Mouse (Mus musculus): ENCODE data around the gene Cnn2. TPM values are rescaled to one million over a fixed set of nuclear protein-coding genes. Genes with fewer than 3 reads are reported as not detected.
A peak's percentile ranks its signal among the peaks of the same experiment; 100 is the strongest.

Gene Cnn2
- total RNA-seq, 2 experiments from 2014 or later: 30.2 to 42.9 TPM

- no peak for DNase-seq
These were observed 19.2 kb upstream of the Cnn2 start for GRCm38 (mm10) chr10:79969124-79969568.

GRCm38 (mm10) chr10:79970415-79971182, 17.8 kb upstream of the Cnn2 start, which contains the start of gene Grin3b:
TSS of gene Grin3b (plus strand) at chr10:79970715.
- peak; percentile 24 to 43 for DNase-seq

GRCm38 (mm10) chr10:79971183-79971497, 17.2 kb upstream of the Cnn2 start:
- no peak for DNase-seq

- peak in 1 of 2 experiments; percentile 53 for DNase-seq
These were observed 15.6 kb upstream of the Cnn2 start for GRCm38 (mm10) chr10:79972831-79973230.

DNA sequence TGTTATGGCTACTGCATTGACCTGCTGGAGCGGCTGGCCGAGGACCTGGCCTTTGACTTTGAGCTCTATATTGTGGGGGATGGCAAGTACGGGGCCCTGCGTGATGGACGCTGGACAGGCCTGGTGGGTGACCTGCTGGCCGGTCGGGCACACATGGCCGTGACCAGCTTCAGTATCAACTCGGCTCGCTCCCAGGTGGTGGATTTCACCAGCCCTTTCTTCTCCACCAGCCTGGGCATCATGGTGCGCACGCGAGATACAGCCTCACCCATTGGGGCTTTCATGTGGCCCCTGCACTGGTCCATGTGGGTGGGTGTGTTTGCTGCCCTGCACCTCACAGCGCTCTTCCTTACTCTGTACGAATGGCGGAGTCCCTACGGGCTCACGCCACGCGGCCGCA, 14.3 kb upstream of the Cnn2 start:
- DNase-seq: no peak

GRCm38 (mm10) chr10:79974668-79975067, 13.7 kb upstream of the Cnn2 start:
- DNase-seq: no peak

- no peak for DNase-seq
These were observed 12.2 kb upstream of the Cnn2 start for GRCm38 (mm10) chr10:79976071-79976721.

GRCm38 (mm10) chr10:79976722-79977107, 11.7 kb upstream of the Cnn2 start:
- no peak for DNase-seq

- no peak for DNase-seq
These were observed 11.1 kb upstream of the Cnn2 start for GRCm38 (mm10) chr10:79977324-79977723.

- DNase-seq: no peak
These were observed 10.3 kb upstream of the Cnn2 start for GRCm38 (mm10) chr10:79978061-79978460.

GRCm38 (mm10) chr10:79979401-79980155, 8.8 kb upstream of the Cnn2 start:
- DNase-seq: no peak

DNA sequence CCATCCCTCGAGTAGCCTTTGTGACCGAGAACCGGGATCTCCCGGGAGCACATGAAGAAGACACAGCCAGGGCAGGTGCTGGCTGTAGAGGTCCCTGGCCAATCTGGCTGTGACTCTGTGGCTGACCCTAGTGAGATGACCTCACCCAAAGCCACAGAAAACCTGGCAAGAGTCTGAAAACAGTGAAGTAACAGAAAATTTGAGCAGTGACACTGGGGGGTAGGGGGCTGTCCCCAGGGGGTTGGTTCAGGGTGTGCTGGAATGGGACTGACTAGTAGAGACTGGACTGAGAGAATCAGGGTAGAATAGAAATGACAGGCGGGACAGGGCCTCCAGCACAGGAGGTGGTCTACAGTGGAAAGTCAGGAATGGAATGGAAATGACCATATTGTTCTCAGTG, 5.2 kb upstream of the Cnn2 start:
- no peak for DNase-seq

- DNase-seq: peak; percentile 79 to 81
These were observed 4.7 kb upstream of the Cnn2 start for GRCm38 (mm10) chr10:79983670-79984069.

GRCm38 (mm10) chr10:79984195-79984816, 4.1 kb upstream of the Cnn2 start, which contains the start of gene Tmem259:
TSS of gene Tmem259 (minus strand) at chr10:79984330.
- peak; percentile 91 to 94 for DNase-seq

DNA sequence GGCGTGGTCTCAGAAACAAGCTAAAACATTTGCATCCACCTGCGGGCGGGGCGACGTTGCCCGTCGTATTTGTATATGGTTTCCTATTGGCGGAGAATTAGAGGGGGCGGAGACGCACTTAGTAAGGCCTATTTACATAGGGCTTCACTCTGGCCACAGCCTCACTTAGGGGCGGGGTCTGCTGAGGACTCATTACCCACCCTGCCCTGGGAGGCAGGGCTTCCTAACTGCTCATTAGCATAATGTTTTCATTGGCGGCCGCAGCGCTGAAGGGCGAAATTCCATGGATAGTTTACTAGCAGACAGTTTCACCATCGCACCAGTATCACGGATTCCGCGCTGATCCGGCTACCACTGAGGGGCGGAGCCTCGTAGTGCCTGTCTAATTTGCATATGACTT, 3.5 kb upstream of the Cnn2 start:
- peak; percentile 93 to 96 for DNase-seq

GRCm38 (mm10) chr10:79985334-79986231, 2.8 kb upstream of the Cnn2 start:
- DNase-seq: peak; percentile 47 to 69

DNA sequence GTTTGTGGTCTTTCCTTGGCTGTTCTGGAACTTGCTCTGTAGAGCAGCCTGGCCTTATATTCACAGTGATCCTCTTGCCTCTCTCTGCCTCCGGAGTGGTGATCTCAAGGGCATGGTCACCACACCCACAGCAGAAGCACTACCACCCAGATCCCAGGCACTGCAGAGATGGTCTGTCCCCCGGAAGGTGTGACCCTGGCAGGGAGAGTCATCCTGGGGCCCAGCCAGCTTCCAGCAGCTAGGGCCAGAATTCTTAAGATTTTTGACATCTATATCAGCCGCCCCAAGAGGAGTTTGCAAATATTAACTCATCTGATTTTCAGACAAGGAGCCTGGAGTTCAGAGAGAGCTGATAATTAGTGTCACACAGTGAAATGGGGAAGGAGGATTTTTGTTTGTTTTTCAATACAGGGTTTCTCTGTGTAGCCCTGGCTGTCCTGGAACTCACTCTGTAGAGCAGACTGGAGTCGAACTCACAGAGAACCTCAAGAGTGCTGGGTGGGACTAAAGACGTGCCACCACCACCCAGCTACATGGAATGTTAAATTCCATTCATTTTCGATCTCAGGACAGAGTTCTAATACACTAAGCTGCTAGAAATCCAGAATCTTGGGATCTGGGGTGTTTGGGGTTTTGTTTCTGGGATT, 2.0 kb upstream of the Cnn2 start:
- peak; percentile 79 to 84 for DNase-seq

GRCm38 (mm10) chr10:79986963-79987362, 1.4 kb upstream of the Cnn2 start:
- DNase-seq: peak; percentile 86 to 90

DNA sequence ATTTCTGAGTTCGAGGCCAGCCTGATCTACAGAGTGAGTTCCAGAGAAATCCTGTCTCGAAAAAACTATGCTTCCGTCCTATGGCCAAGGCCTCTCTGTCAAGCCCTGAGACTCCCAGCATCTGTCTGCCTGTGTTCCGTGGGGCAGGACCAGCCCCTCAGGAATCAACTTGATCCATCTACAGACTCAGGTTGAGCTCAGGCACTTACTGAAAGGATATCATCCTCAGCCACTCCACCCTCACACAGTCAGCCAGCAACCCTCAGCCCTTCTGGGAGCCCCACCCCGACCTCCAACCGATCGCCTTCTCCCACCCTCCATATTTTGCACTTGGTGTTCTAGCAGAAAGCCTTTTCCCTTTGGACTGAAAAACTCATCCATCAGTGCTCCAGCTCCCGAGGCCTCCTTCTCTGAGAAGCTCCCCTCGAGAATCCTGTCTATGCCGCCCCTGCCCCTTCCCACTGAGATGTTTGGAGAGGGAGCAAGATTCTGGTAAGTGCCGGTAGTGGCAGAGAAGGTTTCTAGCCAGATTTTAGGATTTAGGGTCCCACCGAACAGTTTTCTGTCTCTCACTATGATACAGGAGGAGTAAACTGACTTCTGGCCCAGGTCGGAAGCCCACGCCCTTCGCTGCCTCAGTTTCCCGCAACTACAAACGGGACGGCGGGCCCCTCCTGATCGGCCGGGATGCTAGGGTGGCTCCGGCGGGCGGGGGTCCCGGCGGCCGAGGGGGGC, 446 bp upstream of the Cnn2 start:
- DNase-seq: no peak

GRCm38 (mm10) chr10:79989272-79989786, 945 bp downstream of the Cnn2 start:
- DNase-seq: no peak
